Mouse (Mus musculus): ENCODE results near the gene Gin1. TPM values are rescaled to one million over a fixed set of nuclear protein-coding genes. Genes with fewer than 3 reads are reported as not detected.

The Gin1 gene
- polyA plus RNA-seq, 1 experiment = 4.0 TPM

DNA sequence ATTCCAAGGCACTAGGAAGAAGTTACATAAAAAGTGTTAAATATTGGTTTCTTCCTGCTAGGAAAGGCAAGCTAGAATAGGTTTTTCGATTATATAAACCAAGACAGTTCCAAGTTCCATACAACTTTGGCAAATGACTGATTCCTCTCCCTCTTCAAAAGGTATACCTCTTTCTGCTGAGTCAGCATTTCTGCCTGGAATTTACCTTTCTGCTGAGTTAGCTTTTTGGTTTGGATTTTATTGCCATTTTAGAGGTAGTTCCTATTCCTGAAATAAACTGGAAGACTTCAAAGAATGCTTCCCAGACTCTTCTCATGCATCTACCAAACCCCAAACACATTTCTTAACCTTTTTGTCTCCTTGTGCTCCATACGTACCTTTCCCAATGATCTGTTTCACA lies 1.9 kb upstream of the Gin1 start:
- no peak overlapping the region for H3ac ChIP-seq (ENCODE audit: control insufficient read depth, insufficient read length)
- H3K4me2 ChIP-seq (ENCODE audit: low read depth) = no peak overlapping the region
- TF ChIP-seq SRF (IDR thresholded peaks at IDR 0.05; ENCODE audit: control insufficient read depth, insufficient read length, low read depth) = no peak
- no peak for TF ChIP-seq USF1 (IDR thresholded peaks at IDR 0.05; ENCODE audit: low read depth)
- TF ChIP-seq TCF12 (IDR thresholded peaks at IDR 0.05; ENCODE audit: insufficient read depth, poor library complexity, severe bottlenecking) = no peak
- TF ChIP-seq MYOG (IDR thresholded peaks at IDR 0.05; ENCODE audit: control insufficient read depth in 1 of 3, insufficient read depth in 1 of 3, insufficient read length in 2 of 3, low read depth in 2 of 3) = no peak
- TF ChIP-seq CEBPB (IDR thresholded peaks at IDR 0.05; ENCODE audit: insufficient read depth, poor library complexity, severe bottlenecking) = no peak
- no peak for TF ChIP-seq TCF3 (IDR thresholded peaks at IDR 0.05; ENCODE audit: insufficient read length, low read depth)
- no peak for TF ChIP-seq POLR2A (IDR thresholded peaks at IDR 0.05; ENCODE audit: insufficient read length, low read depth)
- TF ChIP-seq REST (IDR thresholded peaks at IDR 0.05; ENCODE audit: insufficient read depth, insufficient read length) = no peak
- no peak for TF ChIP-seq MYOD1 (IDR thresholded peaks at IDR 0.05; ENCODE audit: control insufficient read depth in 1 of 3, insufficient read length in 2 of 3, low read depth in 2 of 3)
- TF ChIP-seq MAX (IDR thresholded peaks at IDR 0.05; ENCODE audit: low read depth) = no peak
- no peak for TF ChIP-seq POLR2AphosphoS2 (IDR thresholded peaks at IDR 0.05; ENCODE audit: insufficient read length, low read depth)
- TF ChIP-seq E2F4 (IDR thresholded peaks at IDR 0.05; ENCODE audit: insufficient read depth) = no peak
- H3K4me3 ChIP-seq = no peak overlapping the region
- H3K79me2 ChIP-seq (ENCODE audit: control insufficient read depth, insufficient read depth) = peaks cover 50% of the 10 kb centered on the region
- no peaks in the 10 kb centered on the region for H3K36me3 ChIP-seq (ENCODE audit: control insufficient read depth, insufficient read depth)
- H3K27me3 ChIP-seq (ENCODE audit: control insufficient read depth, insufficient read depth, insufficient read length) = no peaks in the 10 kb centered on the region

DNA sequence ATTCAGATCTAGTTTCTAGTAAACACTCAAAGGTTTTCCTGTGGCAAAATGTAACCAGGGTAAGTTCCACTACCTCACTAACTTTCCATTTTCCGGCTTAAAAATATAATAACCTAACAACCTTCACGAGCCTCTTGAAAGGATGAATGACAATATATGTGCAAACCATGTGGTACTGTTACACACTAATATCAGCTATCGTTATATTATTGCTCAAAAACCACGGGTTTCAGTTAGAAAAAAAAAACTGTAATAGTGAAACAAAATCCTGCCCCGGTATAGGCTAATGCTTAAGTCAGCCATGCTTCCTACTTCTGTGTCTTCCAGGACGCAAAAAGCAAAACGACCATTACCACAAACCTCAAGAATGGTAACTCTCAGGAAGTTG lies 1.1 kb upstream of the Gin1 start:
- H3K36me3 ChIP-seq (ENCODE audit: control insufficient read depth, insufficient read depth) = no peaks in the 10 kb centered on the region
- peak overlapping the region; percentile 94 for H3K4me3 ChIP-seq
- TF ChIP-seq POLR2A (IDR thresholded peaks at IDR 0.05; ENCODE audit: insufficient read length, low read depth) (no peak), MAX (IDR thresholded peaks at IDR 0.05; ENCODE audit: low read depth) (no peak), USF1 (IDR thresholded peaks at IDR 0.05; ENCODE audit: low read depth) (no peak), POLR2AphosphoS2 (IDR thresholded peaks at IDR 0.05; ENCODE audit: insufficient read length, low read depth) (no peak), REST (IDR thresholded peaks at IDR 0.05; ENCODE audit: insufficient read depth, insufficient read length) (no peak), MYOG (IDR thresholded peaks at IDR 0.05; ENCODE audit: control insufficient read depth in 1 of 3, insufficient read depth in 1 of 3, insufficient read length in 2 of 3, low read depth in 2 of 3) (no peak), CEBPB (IDR thresholded peaks at IDR 0.05; ENCODE audit: insufficient read depth, poor library complexity, severe bottlenecking) (no peak), TCF3 (IDR thresholded peaks at IDR 0.05; ENCODE audit: insufficient read length, low read depth) (no peak), SRF (IDR thresholded peaks at IDR 0.05; ENCODE audit: control insufficient read depth, insufficient read length, low read depth) (no peak)
- peak overlapping the region; percentile 63 for H3K4me2 ChIP-seq (ENCODE audit: low read depth)
- H3K79me2 ChIP-seq (ENCODE audit: control insufficient read depth, insufficient read depth) = peaks cover 48% of the 10 kb centered on the region
- peak overlapping the region; percentile 43 for H3ac ChIP-seq (ENCODE audit: control insufficient read depth, insufficient read length)
- H3K27me3 ChIP-seq (ENCODE audit: control insufficient read depth, insufficient read depth, insufficient read length) = no peaks in the 10 kb centered on the region

DNA sequence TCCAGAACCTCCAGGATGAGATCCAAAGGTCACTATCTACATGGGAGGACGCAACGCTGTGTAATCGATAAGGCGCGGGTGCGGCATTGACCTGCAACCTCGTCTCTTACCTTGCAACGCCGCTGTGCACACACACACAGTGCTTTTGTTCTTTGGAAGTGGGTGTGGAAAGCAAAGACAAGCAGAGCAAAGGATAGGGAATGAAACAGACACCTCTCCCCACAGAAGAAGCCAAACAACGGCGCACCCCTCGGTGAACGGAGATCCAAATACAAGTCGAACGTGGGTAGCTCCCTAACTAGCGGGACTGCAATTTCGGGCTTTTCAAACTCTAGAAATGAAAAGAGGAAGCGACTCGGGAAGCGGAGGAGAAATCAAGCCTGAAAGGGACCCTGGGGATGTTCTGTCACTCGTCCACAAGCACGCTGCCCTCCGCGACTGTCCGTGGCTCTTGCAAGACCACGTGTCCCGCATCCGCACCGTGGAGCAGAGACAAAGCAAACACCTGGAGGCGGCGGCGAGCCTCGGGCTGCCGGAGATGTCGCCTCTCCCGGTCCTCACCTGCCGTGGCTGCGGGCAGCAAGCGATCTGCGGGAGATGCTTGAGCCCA lies 573 bp upstream of the Gin1 start:
- TF ChIP-seq SRF (IDR thresholded peaks at IDR 0.05; ENCODE audit: control insufficient read depth, insufficient read length, low read depth) = no peak
- no peak for TF ChIP-seq POLR2A (IDR thresholded peaks at IDR 0.05; ENCODE audit: insufficient read length, low read depth)
- no peak for TF ChIP-seq POLR2AphosphoS2 (IDR thresholded peaks at IDR 0.05; ENCODE audit: insufficient read length, low read depth)
- TF ChIP-seq USF1 (IDR thresholded peaks at IDR 0.05; ENCODE audit: low read depth) = no peak
- no peak for TF ChIP-seq MAX (IDR thresholded peaks at IDR 0.05; ENCODE audit: low read depth)
- TF ChIP-seq MYOD1 (IDR thresholded peaks at IDR 0.05; ENCODE audit: control insufficient read depth in 1 of 3, insufficient read length in 2 of 3, low read depth in 2 of 3) = no peak
- TF ChIP-seq CEBPB (IDR thresholded peaks at IDR 0.05; ENCODE audit: insufficient read depth, poor library complexity, severe bottlenecking) = no peak
- TF ChIP-seq REST (IDR thresholded peaks at IDR 0.05; ENCODE audit: insufficient read depth, insufficient read length) = no peak
- TF ChIP-seq TCF3 (IDR thresholded peaks at IDR 0.05; ENCODE audit: insufficient read length, low read depth) = no peak
- TF ChIP-seq MYOG (IDR thresholded peaks at IDR 0.05; ENCODE audit: control insufficient read depth in 1 of 3, insufficient read depth in 1 of 3, insufficient read length in 2 of 3, low read depth in 2 of 3) = no peak
- TF ChIP-seq E2F4 (IDR thresholded peaks at IDR 0.05; ENCODE audit: insufficient read depth) = no peak
- no peak for TF ChIP-seq TCF12 (IDR thresholded peaks at IDR 0.05; ENCODE audit: insufficient read depth, poor library complexity, severe bottlenecking)
- H3K27me3 ChIP-seq (ENCODE audit: control insufficient read depth, insufficient read depth, insufficient read length) = no peaks in the 10 kb centered on the region

DNA sequence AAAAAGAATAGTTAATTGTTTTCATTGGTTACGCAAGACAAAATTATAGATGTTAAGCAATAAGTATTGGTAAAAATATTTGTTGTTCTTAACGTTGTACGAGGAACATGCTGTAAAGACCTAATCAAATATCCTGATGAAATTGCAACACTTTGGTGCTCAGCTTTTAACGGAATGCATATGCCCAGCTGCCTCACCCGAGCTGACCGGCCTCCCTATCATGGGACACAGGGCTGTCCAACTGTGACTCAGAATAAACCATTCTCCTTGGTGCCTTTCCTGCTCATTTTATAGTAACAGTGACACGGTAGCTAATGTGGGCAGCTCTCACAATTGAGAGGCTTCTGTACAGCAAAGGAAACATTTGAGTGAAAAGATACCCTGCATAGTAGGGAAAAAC lies 1.1 kb downstream of the Gin1 start:
- Histone ChIP-seq H3K4me3 (peak overlapping the region; percentile 94), H3K4me2 (ENCODE audit: low read depth) (peak overlapping the region; percentile 83), H3K79me2 (ENCODE audit: control insufficient read depth, insufficient read depth) (peaks cover 32% of the 10 kb centered on the region), H3K27me3 (ENCODE audit: control insufficient read depth, insufficient read depth, insufficient read length) (no peaks in the 10 kb centered on the region), H3ac (ENCODE audit: control insufficient read depth, insufficient read length) (peak overlapping the region; percentile 43), H3K36me3 (ENCODE audit: control insufficient read depth, insufficient read depth) (no peaks in the 10 kb centered on the region)
- TF ChIP-seq MYOD1 (IDR thresholded peaks at IDR 0.05; ENCODE audit: control insufficient read depth in 1 of 3, insufficient read length in 2 of 3, low read depth in 2 of 3) (peak in 1 of 3 experiments; percentile 24), POLR2AphosphoS2 (IDR thresholded peaks at IDR 0.05; ENCODE audit: insufficient read length, low read depth) (no peak), TCF12 (IDR thresholded peaks at IDR 0.05; ENCODE audit: insufficient read depth, poor library complexity, severe bottlenecking) (no peak), SRF (IDR thresholded peaks at IDR 0.05; ENCODE audit: control insufficient read depth, insufficient read length, low read depth) (no peak), CEBPB (IDR thresholded peaks at IDR 0.05; ENCODE audit: insufficient read depth, poor library complexity, severe bottlenecking) (0 out of 2 replicates have a peak, but pooled peaks have one; percentile 14), MYOG (IDR thresholded peaks at IDR 0.05; ENCODE audit: control insufficient read depth in 1 of 3, insufficient read depth in 1 of 3, insufficient read length in 2 of 3, low read depth in 2 of 3) (peak in 1 of 3 experiments; percentile 29), TCF3 (IDR thresholded peaks at IDR 0.05; ENCODE audit: insufficient read length, low read depth) (no peak), REST (IDR thresholded peaks at IDR 0.05; ENCODE audit: insufficient read depth, insufficient read length) (no peak), POLR2A (IDR thresholded peaks at IDR 0.05; ENCODE audit: insufficient read length, low read depth) (peak; percentile 30)

More for the DNA sequence above, 573 bp upstream of the Gin1 start:
- Histone ChIP-seq H3ac (ENCODE audit: control insufficient read depth, insufficient read length) (peak overlapping the region; percentile 43), H3K4me3 (peak overlapping the region; percentile 94), H3K36me3 (ENCODE audit: control insufficient read depth, insufficient read depth) (no peaks in the 10 kb centered on the region), H3K79me2 (ENCODE audit: control insufficient read depth, insufficient read depth) (peaks cover 43% of the 10 kb centered on the region), H3K4me2 (ENCODE audit: low read depth) (peak overlapping the region; percentile 63)

All from myocyte (in vitro differentiated cells).